9 mouse cellular contexts compared by ENCODE assay signal in the genomic region with DNA sequence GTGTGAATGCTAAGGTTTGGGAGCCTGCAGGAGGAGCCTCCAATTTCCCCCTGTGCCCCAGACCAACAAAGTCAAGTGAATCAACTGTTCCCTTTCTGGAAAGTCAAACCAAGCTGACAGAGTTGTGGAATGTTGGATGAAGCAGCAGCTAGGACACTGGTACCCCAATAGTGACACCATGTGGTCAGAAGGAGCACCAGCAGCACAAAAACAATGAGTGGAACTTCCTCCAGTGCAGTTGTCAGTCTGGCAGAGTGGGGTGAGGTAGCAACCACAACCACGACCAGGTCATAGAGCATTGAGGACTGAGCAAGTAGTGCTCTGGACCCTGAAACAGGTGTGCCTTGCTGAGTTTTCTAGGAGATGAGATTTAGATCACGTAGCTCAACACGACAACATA. TPM values are rescaled to one million over a fixed set of nuclear protein-coding genes. Genes with fewer than 3 reads are reported as not detected.
A peak's percentile ranks its signal among the peaks of the same experiment; 100 is the strongest.
DNase-seq lines count a peak whose midpoint lies in the region; ATAC-seq and TF ChIP-seq lines count a peak whose summit lies in the region.
"Had no signal": no experiment of that assay in that cellular context is flagged by ENCODE, and none has a peak within 500 bp of the region (broad histone marks: within the 10 kb centered on the region; RNA-seq: fewer than 3 reads in every experiment).

No protein-coding gene starts in this region.

- no peak overlapping the region for H3K4me3 ChIP-seq in limb, embryonic 10.5 days
- H3K4me3 ChIP-seq: limb, embryonic 15.5 days had no signal

- peak; percentile 53 for ATAC-seq in frontal cortex, adult (ENCODE audit: low TSS enrichment)

- H3K36me3 ChIP-seq in limb, embryonic 10.5 days, result no peaks in the 10 kb centered on the region
- H3K36me3 ChIP-seq: limb, embryonic 15.5 days had no signal

- H3K27me3 ChIP-seq in limb, embryonic 10.5 days (ENCODE audit: low read depth, poor library complexity, severe bottlenecking), result peaks cover 38% of the 10 kb centered on the region
- H3K27me3 ChIP-seq: limb, embryonic 15.5 days had no signal

- peaks cover 15% of the 10 kb centered on the region for H3K4me1 ChIP-seq in limb, embryonic 10.5 days

- TF ChIP-seq POLR2A in brain, embryonic 14.5 days (IDR thresholded peaks at IDR 0.05; ENCODE audit: borderline replicate concordance, extremely low read depth, insufficient read depth, insufficient read length, poor library complexity, severe bottlenecking), result no peak

- DNase-seq in frontal cortex, postnatal 25 days (ENCODE audit: low spot score in 2 of 2), result no peak
- peak; percentile 28 for DNase-seq in A20 (ENCODE audit: low read depth, low spot score)
- DNase-seq in brain, embryonic 14.5 days (ENCODE audit: low read depth), result peak; percentile 72
- peak; percentile 24 to 47 for DNase-seq in frontal cortex, postnatal 10 days (ENCODE audit: low spot score in 2 of 2)
- DNase-seq in kidney, adult 18-20 months, result peak; percentile 59
- DNase-seq in limb, embryonic 10.5 days (ENCODE audit: low spot score), result peak; percentile 36
- peak; percentile 72 to 77 for DNase-seq in right cerebral cortex, postnatal 10 days (ENCODE audit: low spot score in 2 of 2)

- H3K9me3 ChIP-seq in limb, embryonic 10.5 days (replicated peaks), result no peaks in the 10 kb centered on the region
- H3K9me3 ChIP-seq: limb, embryonic 15.5 days had no signal

- 60% methylated on average over 3 of the region's 3 CpGs for WGBS in limb, embryonic 10.5 days

- no peak overlapping the region for H3K27ac ChIP-seq in limb, embryonic 10.5 days
- H3K27ac ChIP-seq: limb, embryonic 15.5 days had no signal

- TF ChIP-seq CTCF in brain, embryonic 14.5 days (IDR thresholded peaks at IDR 0.05; ENCODE audit: borderline replicate concordance, extremely low read depth, insufficient read depth, insufficient read length), result peak; percentile 79; the same call in 1 of the 2 replicates

RNA-seq across cellular contexts. Expression of a gene that starts 4.3 kb away (rescaled TPM):
- polyA plus RNA-seq in brain, embryonic 14.5 days (2012; rRNA removed), result 20.9 and 22.7 TPM in 2 replicates
- 20.4 and 21.6 TPM in 2 replicates for polyA plus RNA-seq in limb, embryonic 10.5 days (2016; fragmentation: Nextera tagmentation; extraction: Ambion mirVana)

RNA-seq across cellular contexts. Expression of a gene that starts 52.3 kb away (rescaled TPM):
- polyA plus RNA-seq in brain, embryonic 14.5 days (2012; rRNA removed), result 2.1 and 3.0 TPM in 2 replicates
- polyA plus RNA-seq in limb, embryonic 10.5 days (2016; fragmentation: Nextera tagmentation; extraction: Ambion mirVana), result 0.05 TPM in 2 replicates
- polyA plus RNA-seq: limb, embryonic 15.5 days had no signal

Comparison
In these comparisons a context has a peak if more than half of its experiments do, and no peak if none do; other contexts are left out.
1. DNase-seq: peak in A20 (single experiment), brain, embryonic 14.5 days (single experiment), frontal cortex, postnatal 10 days (2 of 2), kidney, adult 18-20 months (single experiment), limb, embryonic 10.5 days (single experiment) and right cerebral cortex, postnatal 10 days (2 of 2); none in frontal cortex, postnatal 25 days (0 of 2).